Mouse (Mus musculus) testis, adult 10 weeks (tissue): Measurements from ENCODE around the gene Klhl26. TPM values are rescaled to one million over a fixed set of nuclear protein-coding genes. Genes with fewer than 3 reads are reported as not detected.

Experiments
- polyA plus RNA-seq: library from polyadenylated mRNA; stranded (reverse); fragments of 350-450 nt; fragmentation: Illumina TruSeq; extraction: RNeasy Lipid Tissue Mini Kit (QIAGEN cat#74804); gene quantifications from one replicate; pipeline ENCODE4 v1.2.3, GENCODE M21; 2014; ENCODE audit warnings: low read depth, low replicate concordance

Gene Klhl26
- 0.74 TPM for polyA plus RNA-seq

DNA sequence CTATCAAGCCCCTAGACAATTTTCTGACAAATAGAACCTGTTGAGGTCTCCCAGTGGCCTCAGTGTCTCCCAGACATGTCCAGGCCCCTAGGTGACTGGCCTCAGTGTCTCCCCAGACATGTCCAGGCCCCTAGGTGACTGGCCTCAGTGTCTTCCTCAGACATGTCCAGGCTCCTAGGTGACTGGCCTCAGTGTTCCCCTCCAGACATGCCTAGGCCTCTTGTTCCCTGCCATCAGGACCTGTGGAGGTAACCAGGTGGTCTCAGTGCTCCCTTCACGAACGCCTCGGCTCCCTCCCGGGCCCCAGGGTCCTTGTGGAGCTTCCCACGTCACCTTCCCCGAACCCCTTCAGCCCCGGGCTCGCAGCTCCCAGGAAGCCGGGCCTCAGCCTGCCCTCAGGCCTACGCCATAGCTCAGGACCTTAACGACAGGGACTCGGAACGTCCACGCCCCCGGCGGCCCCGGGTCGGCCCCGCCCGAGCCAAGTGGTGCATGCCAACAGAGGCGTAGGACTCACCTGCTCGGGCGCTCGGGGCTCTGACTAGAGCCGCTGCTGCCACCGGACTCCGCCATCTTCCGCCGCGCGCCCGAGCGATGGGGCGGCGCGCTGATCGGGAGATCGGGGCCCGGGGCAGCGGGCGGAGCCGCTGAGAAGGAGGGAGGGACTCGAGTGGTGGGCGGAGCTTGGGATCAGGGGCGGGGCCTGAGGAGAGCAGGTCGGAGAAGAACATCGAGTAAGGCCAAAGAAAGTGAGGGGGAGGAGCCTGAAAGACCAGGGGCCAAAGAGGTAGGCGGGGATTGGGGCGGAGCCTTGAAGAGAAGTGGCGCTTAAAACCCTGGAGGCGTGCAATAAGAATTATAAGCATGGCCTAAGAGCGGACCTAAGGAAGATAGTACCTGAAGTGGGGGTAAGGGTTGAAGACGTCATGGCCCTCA, at the start of gene Klhl26:
Klhl26 (minus strand) TSS at position 636 of the 936 bp plus-strand sequence.

DNA sequence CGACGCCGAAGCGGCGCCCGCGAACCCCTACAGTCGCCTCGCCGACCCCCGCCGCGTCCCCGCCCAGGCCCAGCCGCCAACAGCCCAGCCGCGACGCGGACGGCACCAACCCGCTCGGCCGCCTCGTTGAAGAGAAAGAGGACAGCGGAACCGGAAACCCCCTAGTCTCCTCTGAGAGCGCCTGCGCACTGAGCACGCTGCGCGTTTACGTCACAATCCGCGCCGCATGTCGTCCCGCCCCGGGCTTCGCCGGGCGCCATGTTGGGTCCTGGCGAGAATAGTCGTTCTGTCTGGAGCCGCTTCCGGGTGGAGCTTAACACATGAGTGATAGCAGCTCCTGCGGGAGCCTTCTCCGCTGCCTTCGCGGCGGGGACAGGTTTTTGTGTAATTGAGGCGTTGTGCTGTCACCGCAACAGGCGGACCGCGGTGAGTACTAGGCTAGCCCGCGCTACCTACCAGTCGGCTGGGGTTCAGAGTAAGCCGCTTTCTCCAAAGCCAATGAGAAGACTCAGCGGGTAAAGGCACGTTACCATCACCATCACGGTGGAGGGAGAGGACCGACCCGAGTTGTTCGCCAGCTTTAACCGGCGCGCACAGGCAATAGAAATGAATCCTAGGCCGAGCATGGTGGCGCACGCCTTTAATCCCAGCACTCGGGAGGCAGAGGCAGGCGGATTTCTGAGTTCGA, 33.6 kb upstream of the Klhl26 start, which contains the start of gene Uba52:
Uba52 (minus strand) TSS at position 574 of the 688 bp plus-strand sequence.

DNA sequence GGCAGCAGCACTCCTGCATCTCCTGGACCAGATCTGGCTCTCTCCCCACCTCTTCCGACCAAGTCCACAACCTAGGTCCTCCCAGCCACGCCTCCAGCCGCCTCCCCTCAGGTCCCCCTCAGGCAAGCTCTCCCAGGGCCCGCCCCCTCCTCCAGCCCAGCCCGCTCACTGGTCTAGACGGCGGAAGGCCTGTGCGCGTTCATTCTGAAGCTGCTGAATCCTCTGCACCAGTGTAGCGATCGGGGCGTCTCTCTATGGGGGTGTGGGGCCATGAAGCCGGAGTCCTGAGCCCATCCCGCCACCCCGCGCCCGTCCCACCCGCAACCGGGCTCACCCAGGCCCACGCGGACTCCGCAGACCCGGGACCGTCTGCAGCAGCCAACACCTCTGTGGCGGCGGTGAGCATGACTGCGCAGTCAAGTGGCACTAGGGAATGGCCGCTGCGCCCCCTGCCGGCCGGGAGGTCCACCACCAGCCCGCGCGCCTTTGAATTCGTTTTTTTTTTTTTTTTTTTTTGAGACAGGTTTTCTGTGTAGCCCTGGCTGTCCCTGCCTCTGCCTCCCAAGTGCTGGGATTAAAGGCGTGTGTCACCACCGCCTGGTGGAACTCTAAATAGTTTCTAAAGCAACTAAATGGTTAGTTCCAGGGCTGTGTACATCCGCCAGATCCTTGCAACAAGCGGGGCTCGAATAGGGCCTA, 29.7 kb upstream of the Klhl26 start, which contains the start of gene Rex1bd:
Rex1bd (minus strand) TSS at position 425 of the 699 bp plus-strand sequence.

DNA sequence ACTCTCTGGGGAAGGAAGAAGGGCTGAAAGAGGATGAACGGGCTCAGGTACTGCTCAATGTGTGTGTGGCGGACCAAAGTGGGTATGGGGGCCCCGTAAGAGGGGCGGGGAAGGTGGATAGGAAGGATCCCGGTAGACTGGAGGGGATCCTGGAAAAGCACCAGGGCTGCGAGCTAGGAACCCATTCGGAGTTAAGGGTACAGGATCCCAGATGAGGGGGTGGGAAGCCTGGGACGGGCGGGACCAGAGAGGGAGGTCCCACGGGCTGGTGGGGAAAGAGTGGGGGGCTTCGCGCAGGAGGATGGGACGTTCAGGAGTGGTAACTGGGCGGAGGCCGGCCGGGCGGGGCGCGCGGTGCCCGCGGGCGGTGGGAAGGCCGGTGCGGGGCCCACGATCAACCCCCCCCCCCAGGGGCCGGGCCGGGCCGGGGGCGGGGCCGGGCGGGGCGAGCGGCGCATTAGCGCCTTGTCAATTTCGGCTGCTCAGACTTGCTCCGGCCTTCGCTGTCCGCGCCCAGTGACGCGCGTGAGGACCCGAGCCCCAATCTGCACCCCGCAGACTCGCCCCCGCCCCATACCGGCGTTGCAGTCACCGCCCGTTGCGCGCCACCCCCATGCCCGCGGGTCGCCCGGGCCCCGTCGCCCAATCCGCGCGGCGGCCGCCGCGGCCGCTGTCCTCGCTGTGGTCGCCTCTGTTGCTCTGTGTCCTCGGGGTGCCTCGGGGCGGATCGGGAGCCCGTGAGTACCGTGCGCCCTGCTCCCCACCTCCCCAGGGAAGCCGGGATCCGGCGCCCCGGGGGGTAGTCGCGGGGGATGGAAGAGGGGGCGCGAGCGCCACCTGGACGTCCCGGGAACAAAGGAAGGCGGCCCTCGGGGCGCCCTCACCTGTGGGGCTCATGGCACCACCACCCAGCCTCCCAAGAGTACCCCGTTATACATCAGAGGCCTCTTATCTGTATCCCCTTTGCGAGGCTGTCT, 16.2 kb upstream of the Klhl26 start, which contains the start of gene Crlf1:
Crlf1 (plus strand) TSS at position 495 of the 977 bp plus-strand sequence.

DNA sequence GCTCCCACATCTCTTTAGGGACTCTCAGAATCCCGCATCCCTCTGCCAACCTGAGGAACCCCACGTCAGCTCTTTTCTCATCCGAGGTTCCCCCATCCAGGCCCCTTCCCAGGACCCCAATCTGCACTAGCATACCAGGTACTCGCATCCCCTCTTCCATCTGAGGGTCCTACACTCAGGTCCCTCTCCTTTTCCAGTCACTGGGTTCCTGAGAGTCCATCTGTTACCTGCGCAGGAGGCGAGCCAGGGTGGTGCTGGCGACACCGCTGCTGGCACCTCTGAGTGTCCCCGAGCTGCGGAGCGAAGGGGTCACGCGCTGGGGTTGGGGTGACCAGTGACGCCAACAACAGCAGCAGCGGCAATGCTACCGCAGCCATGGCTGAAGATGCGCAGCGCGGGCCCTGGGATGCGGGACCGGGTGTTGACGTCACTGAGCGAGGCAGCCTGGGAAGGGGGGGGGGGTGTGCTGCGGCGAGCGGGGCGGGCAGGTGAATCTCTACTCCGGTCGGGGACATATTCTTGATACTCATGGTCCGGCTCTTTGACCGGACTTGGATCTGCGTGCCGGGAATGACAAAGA, 10.3 kb upstream of the Klhl26 start, which contains the start of gene Tmem59l:
Tmem59l (minus strand) TSS at position 418 of the 580 bp plus-strand sequence.

DNA sequence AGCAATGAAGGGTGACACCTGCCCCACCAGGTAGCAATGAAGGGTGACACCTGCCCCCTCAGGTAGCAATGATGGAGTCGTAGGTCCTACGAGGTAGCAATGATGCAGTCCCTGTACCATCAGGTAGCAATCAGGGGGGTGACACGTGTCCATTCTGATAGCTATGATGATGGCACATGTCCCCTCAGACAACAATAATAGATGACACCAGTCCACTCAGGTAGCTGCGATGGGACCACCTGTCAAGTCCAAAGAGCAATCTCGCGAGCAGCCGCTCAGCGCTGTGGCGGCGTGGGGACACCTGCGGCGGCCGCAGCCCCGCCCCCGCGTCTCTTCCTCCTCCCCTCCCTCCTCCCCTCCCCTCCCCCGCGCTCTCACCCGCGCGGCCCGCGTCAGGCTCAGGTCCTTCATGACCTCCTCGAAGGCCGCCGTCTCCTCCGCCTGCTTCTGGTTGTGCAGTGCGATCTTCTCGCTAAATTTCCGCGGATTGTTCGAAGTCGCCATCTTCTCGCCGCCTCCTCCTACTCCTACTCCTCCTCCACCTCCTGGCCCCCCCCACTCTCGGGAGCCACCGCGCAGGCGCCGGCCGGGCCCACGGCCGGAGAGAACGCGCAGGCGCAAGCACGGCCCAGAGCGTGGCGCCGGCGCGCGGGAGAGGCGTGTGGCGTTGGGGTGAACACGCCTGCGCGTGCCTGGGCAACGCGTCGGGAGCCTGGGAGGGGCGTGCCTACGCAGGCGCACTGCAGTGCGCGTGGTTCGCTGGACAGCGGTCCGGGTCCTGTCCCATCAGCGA, 37.5 kb downstream of the Klhl26 start, which contains the start of gene Crtc1:
Crtc1 (minus strand) TSS at position 525 of the 793 bp plus-strand sequence.

Other genes starting within 250 kb of the Klhl26 start
- 123 TPM for gene Sugp2, start 242.7 kb downstream of the Klhl26 start, polyA plus RNA-seq
- 0.36 TPM for gene Armc6, start 242.5 kb downstream of the Klhl26 start, polyA plus RNA-seq
- gene Homer3, start 194.1 kb downstream of the Klhl26 start, polyA plus RNA-seq: 0.17 TPM
- 10.8 TPM for gene Ddx49, start 174.5 kb downstream of the Klhl26 start, polyA plus RNA-seq
- 1.9 TPM for gene Cope, start 174.4 kb downstream of the Klhl26 start, polyA plus RNA-seq
- gene Cers1, start 161.2 kb downstream of the Klhl26 start, polyA plus RNA-seq: not detected
- not detected for gene Gdf1, start 147.2 kb downstream of the Klhl26 start, polyA plus RNA-seq
- gene Upf1, start 123.7 kb downstream of the Klhl26 start, polyA plus RNA-seq: 3.9 TPM
- 3.0 TPM for gene Comp, start 103.4 kb downstream of the Klhl26 start, polyA plus RNA-seq
- gene Crtc1, start 37.4 kb downstream of the Klhl26 start, polyA plus RNA-seq: 1.0 TPM
- 1.8 TPM for gene Tmem59l, start 10.4 kb upstream of the Klhl26 start, polyA plus RNA-seq
- gene Crlf1, start 16.2 kb upstream of the Klhl26 start, polyA plus RNA-seq: 0.74 TPM
- not detected for gene Rex1bd, start 29.8 kb upstream of the Klhl26 start, polyA plus RNA-seq
- gene Uba52, start 33.8 kb upstream of the Klhl26 start, polyA plus RNA-seq: 3.6 TPM
- gene Fkbp8, start 50.8 kb upstream of the Klhl26 start, polyA plus RNA-seq: 3.0 TPM
- 6.7 TPM for gene Kxd1, start 51.0 kb upstream of the Klhl26 start, polyA plus RNA-seq
- 1.3 TPM for gene Ell, start 62.5 kb upstream of the Klhl26 start, polyA plus RNA-seq
- 0.83 TPM for gene Isyna1, start 117.4 kb upstream of the Klhl26 start, polyA plus RNA-seq
- not detected for gene Ssbp4, start 131.9 kb upstream of the Klhl26 start, polyA plus RNA-seq
- not detected for gene Lrrc25, start 139.2 kb upstream of the Klhl26 start, polyA plus RNA-seq
- not detected for gene Gdf15, start 155.5 kb upstream of the Klhl26 start, polyA plus RNA-seq
- 1.2 TPM for gene Pgpep1, start 183.4 kb upstream of the Klhl26 start, polyA plus RNA-seq
- gene Lsm4, start 196.3 kb upstream of the Klhl26 start, polyA plus RNA-seq: 1.1 TPM
- gene Jund, start 222.0 kb upstream of the Klhl26 start, polyA plus RNA-seq: 5.1 TPM
- 11.0 TPM for gene Iqcn, start 226.5 kb upstream of the Klhl26 start, polyA plus RNA-seq
- not detected for gene Gm3336, start 241.6 kb upstream of the Klhl26 start, polyA plus RNA-seq
- gene Pde4c, start 246.8 kb upstream of the Klhl26 start, polyA plus RNA-seq: not detected